Mouse (Mus musculus) hindbrain, embryonic 12.5 days (tissue): ENCODE measurements around the gene Odf3l1. TPM values are rescaled to one million over a fixed set of nuclear protein-coding genes. Genes with fewer than 3 reads are reported as not detected.
"Not testable (repeated sequence)": the region's sequence is repeated elsewhere in the genome, so short reads cannot be mapped to it uniquely, and the experiment has no call there.

Experiments used
- ATAC-seq: fragments of 200-750 bp; cut with Nextera tagmentation; 2 replicates; pipeline ENCODE4 v1.8.0; 2017; ENCODE audit warnings: moderate TSS enrichment; ENCODE audit not compliant: low FRiP score
- H3K27ac ChIP-seq: fragments of 300-500 bp; sonication (generic); 2 replicates; pipeline ENCODE4 v1.5.1; 2016; ENCODE audit warnings: mild to moderate bottlenecking
- H3K27me3 ChIP-seq: fragments of 300-500 bp; sonication (generic); 2 replicates; pipeline ENCODE4 v1.6.1; 2016; ENCODE audit warnings: mild to moderate bottlenecking
- H3K36me3 ChIP-seq: fragments of 300-500 bp; sonication (generic); 2 replicates; pipeline ENCODE4 v1.6.1; 2016; ENCODE audit warnings: mild to moderate bottlenecking
- H3K4me1 ChIP-seq: fragments of 300-500 bp; sonication (generic); 2 replicates; pipeline ENCODE4 v1.6.1; 2016
- H3K4me2 ChIP-seq: fragments of 300-500 bp; sonication (generic); replicated peaks from 2 replicates; pipeline ENCODE4 v1.6.1; 2016; ENCODE audit warnings: mild to moderate bottlenecking
- H3K4me3 ChIP-seq: fragments of 300-500 bp; sonication (generic); 2 replicates; pipeline ENCODE4 v1.5.1; 2016; ENCODE audit warnings: mild to moderate bottlenecking
- H3K9ac ChIP-seq: fragments of 300-500 bp; sonication (generic); 2 replicates; pipeline ENCODE4 v1.6.1; 2016; ENCODE audit warnings: mild to moderate bottlenecking, moderate library complexity
- H3K9me3 ChIP-seq: fragments of 300-500 bp; sonication (generic); replicated peaks from 2 replicates; pipeline ENCODE4 v1.6.1; 2016; ENCODE audit warnings: mild to moderate bottlenecking
- WGBS: fragments of 180-500 bp; shearing (Covaris S2); methylation state at CpG from one replicate; pipeline ENCODE4 v1.1.7; 2016; 5-methylcytosine and 5-hydroxymethylcytosine counted together
- polyA plus RNA-seq: library from polyadenylated mRNA; unstranded; fragments of >200 nt; fragmentation: Nextera tagmentation; extraction: Ambion mirVana; gene quantifications from 2 replicates; pipeline ENCODE4 v1.2.1, GENCODE M21; 2016

The Odf3l1 gene
- 0.29 and 0.54 TPM in 2 replicates for polyA plus RNA-seq

- Histone ChIP-seq H3K9ac (peak within 1 kb of the TSS; percentile 41), H3K27me3 (peaks cover 42% of the 10 kb centered on the region), H3K9me3 (no peaks in the 10 kb centered on the region), H3K4me2 (peak within 1 kb of the TSS; percentile 50), H3K27ac (0 out of 2 replicates have a peak within 1 kb of the TSS, but pooled peaks have one; percentile 30), H3K36me3 (no peaks in the 10 kb centered on the region), H3K4me3 (peak within 1 kb of the TSS; percentile 29), H3K4me1 (peaks cover 23% of the 10 kb centered on the region)
- ATAC-seq, result no peak
- 33% methylated on average over 3 of the region's 3 CpGs for WGBS
Observed at GRCm38 (mm10) chr9:56864216-56864729, at the start of gene Odf3l1. Gene Odf3l1 (minus strand): TSS chr9:56864679.

GRCm38 (mm10) chr9:56913991-56914390 is 49.5 kb upstream of the Odf3l1 start:
- Histone ChIP-seq H3K9ac (no peak overlapping the region), H3K9me3 (no peaks in the 10 kb centered on the region), H3K27ac (no peak overlapping the region), H3K4me3 (no peak overlapping the region), H3K27me3 (no peaks in the 10 kb centered on the region), H3K36me3 (peaks cover 21% of the 10 kb centered on the region), H3K4me1 (no peaks in the 10 kb centered on the region), H3K4me2 (no peak overlapping the region)
- WGBS, result 89% methylated on average over 9 of the region's 9 CpGs
- no peak for ATAC-seq

GRCm38 (mm10) chr9:56911017-56911416 is 46.5 kb upstream of the Odf3l1 start:
- Histone ChIP-seq H3K4me2 (no peak overlapping the region), H3K27ac (no peak overlapping the region)

GRCm38 (mm10) chr9:56909991-56910390 is 45.5 kb upstream of the Odf3l1 start:
- not testable (repeated sequence) for H3K4me2 ChIP-seq, H3K27me3 ChIP-seq, H3K36me3 ChIP-seq, H3K4me1 ChIP-seq, H3K27ac ChIP-seq, ATAC-seq, H3K9ac ChIP-seq, H3K9me3 ChIP-seq, H3K4me3 ChIP-seq
- WGBS, result 51% methylated on average over 4 of the region's 4 CpGs

More at GRCm38 (mm10) chr9:56911017-56911416, 46.5 kb upstream of the Odf3l1 start:
- H3K9ac ChIP-seq, result no peak overlapping the region
- 72% methylated on average over 1 of the region's 1 CpGs for WGBS
- no peak overlapping the region for H3K4me3 ChIP-seq
- ATAC-seq, result no peak
- no peaks in the 10 kb centered on the region for H3K27me3 ChIP-seq
- no peaks in the 10 kb centered on the region for H3K4me1 ChIP-seq
- H3K36me3 ChIP-seq, result no peaks in the 10 kb centered on the region
- H3K9me3 ChIP-seq, result no peaks in the 10 kb centered on the region

- Histone ChIP-seq H3K4me1 (no peaks in the 10 kb centered on the region), H3K27me3 (no peaks in the 10 kb centered on the region), H3K36me3 (no peaks in the 10 kb centered on the region), H3K4me3 (no peak overlapping the region), H3K4me2 (no peak overlapping the region), H3K9me3 (no peaks in the 10 kb centered on the region), H3K27ac (no peak overlapping the region), H3K9ac (no peak overlapping the region)
- 87% methylated on average over 9 of the region's 9 CpGs for WGBS
- no peak for ATAC-seq
Observed at GRCm38 (mm10) chr9:56907549-56907948, 43.1 kb upstream of the Odf3l1 start.

GRCm38 (mm10) chr9:56903662-56904061 is 39.2 kb upstream of the Odf3l1 start:
- WGBS, result 77% methylated on average over 3 of the region's 3 CpGs
- Histone ChIP-seq H3K27me3 (no peaks in the 10 kb centered on the region), H3K4me1 (peaks cover 6% of the 10 kb centered on the region)

GRCm38 (mm10) chr9:56901187-56901586 is 36.7 kb upstream of the Odf3l1 start:
- Histone ChIP-seq H3K27me3 (no peaks in the 10 kb centered on the region), H3K4me3 (no peak overlapping the region), H3K9me3 (no peaks in the 10 kb centered on the region), H3K4me1 (peaks cover 6% of the 10 kb centered on the region), H3K4me2 (no peak overlapping the region), H3K36me3 (no peaks in the 10 kb centered on the region), H3K9ac (no peak overlapping the region), H3K27ac (no peak overlapping the region)
- no peak for ATAC-seq
- WGBS, result 69% methylated on average over 8 of the region's 8 CpGs

More at GRCm38 (mm10) chr9:56903662-56904061, 39.2 kb upstream of the Odf3l1 start:
- ATAC-seq, result no peak
- Histone ChIP-seq H3K4me3 (no peak overlapping the region), H3K9ac (no peak overlapping the region), H3K9me3 (no peaks in the 10 kb centered on the region), H3K27ac (no peak overlapping the region), H3K4me2 (no peak overlapping the region), H3K36me3 (no peaks in the 10 kb centered on the region)

- no peaks in the 10 kb centered on the region for H3K9me3 ChIP-seq
- no peaks in the 10 kb centered on the region for H3K27me3 ChIP-seq
- H3K27ac ChIP-seq, result no peak overlapping the region
- H3K4me1 ChIP-seq, result peaks cover 6% of the 10 kb centered on the region
- no peak for ATAC-seq
- no peak overlapping the region for H3K9ac ChIP-seq
- 70% methylated on average over 9 of the region's 9 CpGs for WGBS
- no peak overlapping the region for H3K4me3 ChIP-seq
- H3K4me2 ChIP-seq, result no peak overlapping the region
- no peaks in the 10 kb centered on the region for H3K36me3 ChIP-seq
Observed at GRCm38 (mm10) chr9:56900571-56900970, 36.1 kb upstream of the Odf3l1 start.

- ATAC-seq, result no peak
- H3K4me1 ChIP-seq, result peaks cover 6% of the 10 kb centered on the region
Observed at GRCm38 (mm10) chr9:56900060-56900459, 35.6 kb upstream of the Odf3l1 start.

GRCm38 (mm10) chr9:56899409-56899808 is 34.9 kb upstream of the Odf3l1 start:
- no peak for ATAC-seq
- Histone ChIP-seq H3K4me1 (peaks cover 6% of the 10 kb centered on the region), H3K4me3 (no peak overlapping the region), H3K27me3 (no peaks in the 10 kb centered on the region), H3K9me3 (no peaks in the 10 kb centered on the region), H3K4me2 (no peak overlapping the region), H3K27ac (no peak overlapping the region), H3K36me3 (no peaks in the 10 kb centered on the region), H3K9ac (no peak overlapping the region)
- WGBS, result 70% methylated on average over 11 of the region's 11 CpGs

More at GRCm38 (mm10) chr9:56900060-56900459, 35.6 kb upstream of the Odf3l1 start:
- Histone ChIP-seq H3K27ac (no peak overlapping the region), H3K9ac (no peak overlapping the region), H3K27me3 (no peaks in the 10 kb centered on the region), H3K9me3 (no peaks in the 10 kb centered on the region), H3K4me3 (no peak overlapping the region), H3K36me3 (no peaks in the 10 kb centered on the region), H3K4me2 (no peak overlapping the region)

- H3K4me1 ChIP-seq, result peaks cover 17% of the 10 kb centered on the region
- H3K9ac ChIP-seq, result no peak overlapping the region
- no peaks in the 10 kb centered on the region for H3K9me3 ChIP-seq
- H3K36me3 ChIP-seq, result no peaks in the 10 kb centered on the region
- no peak for ATAC-seq
- 91% methylated on average over 12 of the region's 12 CpGs for WGBS
- H3K27me3 ChIP-seq, result peaks cover 10% of the 10 kb centered on the region
- no peak overlapping the region for H3K4me3 ChIP-seq
- H3K4me2 ChIP-seq, result no peak overlapping the region
- no peak overlapping the region for H3K27ac ChIP-seq
Observed at GRCm38 (mm10) chr9:56896779-56897178, 32.3 kb upstream of the Odf3l1 start.

GRCm38 (mm10) chr9:56894006-56894405 is 29.5 kb upstream of the Odf3l1 start:
- Histone ChIP-seq H3K9me3 (no peaks in the 10 kb centered on the region), H3K4me2 (no peak overlapping the region), H3K4me3 (no peak overlapping the region), H3K4me1 (peaks cover 19% of the 10 kb centered on the region), H3K9ac (0 out of 2 replicates have a peak overlapping the region, but pooled peaks have one; percentile 13), H3K27ac (no peak overlapping the region), H3K27me3 (peaks cover 10% of the 10 kb centered on the region), H3K36me3 (no peaks in the 10 kb centered on the region)
- ATAC-seq, result no peak
- 14% methylated on average over 3 of the region's 3 CpGs for WGBS

- Histone ChIP-seq H3K9me3 (no peaks in the 10 kb centered on the region), H3K27me3 (peaks cover 10% of the 10 kb centered on the region), H3K4me3 (no peak overlapping the region), H3K36me3 (no peaks in the 10 kb centered on the region), H3K9ac (0 out of 2 replicates have a peak overlapping the region, but pooled peaks have one; percentile 0), H3K4me1 (peaks cover 19% of the 10 kb centered on the region), H3K27ac (no peak overlapping the region), H3K4me2 (no peak overlapping the region)
- 48% methylated on average over 8 of the region's 8 CpGs for WGBS
- ATAC-seq, result no peak
Observed at GRCm38 (mm10) chr9:56893313-56893712, 28.8 kb upstream of the Odf3l1 start.
